Mouse (Mus musculus) right cerebral cortex, adult 18-20 months (tissue): ENCODE data around the gene Luc7l2.
"Not testable (repeated sequence)": the region's sequence is repeated elsewhere in the genome, so short reads cannot be mapped to it uniquely, and the experiment has no call there.

Experiments
- DNase-seq: peaks from one replicate; pipeline ENCODE4 v3.0.0; 2022; ENCODE audit warnings: mixed read lengths

Gene Luc7l2

DNA sequence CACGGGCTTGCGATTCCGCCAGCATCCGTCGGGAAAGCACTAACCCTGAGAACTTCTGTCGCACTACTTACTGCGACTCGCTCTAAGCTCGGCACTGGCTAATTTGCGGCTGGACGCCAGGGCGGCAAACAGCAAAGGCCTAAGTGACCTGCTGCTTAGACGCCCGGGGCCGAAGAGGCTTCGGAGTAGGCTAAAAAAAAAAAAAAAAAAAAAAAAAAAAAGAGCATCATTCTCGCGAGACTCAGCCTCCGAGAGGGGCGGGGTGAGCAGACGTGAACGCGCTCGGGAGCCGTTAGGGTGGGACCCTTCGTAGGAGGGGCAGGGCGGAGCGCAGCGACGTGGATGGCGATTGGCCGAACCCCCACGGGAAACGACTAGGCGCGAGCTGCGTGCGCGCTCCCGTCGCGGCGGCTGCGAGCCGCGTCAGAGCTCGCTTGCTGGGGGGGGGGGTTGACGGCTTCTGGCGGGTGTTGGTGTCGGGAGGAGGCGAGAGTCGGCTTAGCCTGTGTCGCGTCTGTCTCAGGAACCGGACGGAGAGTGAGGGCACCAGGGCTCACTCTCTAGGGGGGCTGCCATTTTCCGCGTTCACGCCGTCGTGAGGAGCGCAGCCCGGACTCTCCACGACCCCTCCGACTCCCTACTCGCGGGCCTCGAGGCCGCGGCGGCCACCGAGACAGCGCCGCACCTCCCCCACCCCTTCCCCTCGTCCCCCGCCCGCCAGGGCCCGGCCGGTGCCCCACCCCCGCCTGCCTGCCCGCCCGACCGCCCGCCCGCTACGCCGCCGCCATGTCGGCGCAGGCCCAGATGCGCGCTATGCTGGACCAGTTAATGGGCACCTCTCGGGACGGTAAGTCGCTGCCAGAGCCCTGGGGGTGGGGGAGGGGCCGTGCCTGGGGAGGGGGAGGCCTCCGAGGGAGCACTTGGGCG is at the start of gene Luc7l2:
Luc7l2 (plus strand) TSS at position 273 of the 927 bp plus-strand sequence.
- peak; percentile 96 for DNase-seq

DNA sequence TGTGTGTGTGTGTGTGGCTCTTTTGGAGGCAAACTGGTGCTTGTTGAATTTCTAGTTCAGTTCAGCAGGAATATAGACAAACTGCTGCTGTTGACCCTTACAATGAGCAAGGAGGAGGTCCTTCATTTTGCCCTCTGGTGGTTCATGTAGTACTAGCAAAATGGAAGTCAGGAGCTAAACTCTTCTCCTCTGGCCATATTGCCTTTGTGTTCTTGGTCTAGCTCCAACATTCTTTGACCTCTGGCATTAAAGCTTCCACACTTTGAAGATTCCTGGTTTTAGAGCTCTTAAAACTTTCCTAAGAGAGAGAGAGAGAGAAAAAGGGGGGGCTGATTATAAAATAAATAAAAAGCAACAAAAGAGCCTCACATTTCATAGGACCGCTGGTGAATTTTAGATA is 39.0 kb upstream of the Luc7l2 start:
- no peak for DNase-seq

DNA sequence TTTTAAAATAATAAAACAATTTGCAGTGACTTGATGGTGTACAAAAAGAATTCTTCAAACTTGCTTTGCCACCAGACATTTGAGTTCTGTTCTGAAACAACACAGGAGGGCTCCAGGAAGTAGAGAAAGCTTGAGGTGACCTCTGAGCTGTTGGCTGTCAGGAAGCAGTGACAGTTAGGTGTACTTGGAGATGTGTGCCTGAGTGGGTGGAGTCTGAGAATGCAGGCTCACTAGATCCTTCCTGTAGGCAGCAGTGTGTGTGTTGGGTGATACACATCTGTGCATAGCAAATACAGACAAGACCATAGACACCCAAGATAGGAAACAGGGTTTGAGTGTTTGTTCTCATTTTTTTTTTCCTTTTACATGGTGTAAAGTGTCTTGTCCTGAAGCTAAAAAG is 38.3 kb upstream of the Luc7l2 start:
- DNase-seq: no peak

DNA sequence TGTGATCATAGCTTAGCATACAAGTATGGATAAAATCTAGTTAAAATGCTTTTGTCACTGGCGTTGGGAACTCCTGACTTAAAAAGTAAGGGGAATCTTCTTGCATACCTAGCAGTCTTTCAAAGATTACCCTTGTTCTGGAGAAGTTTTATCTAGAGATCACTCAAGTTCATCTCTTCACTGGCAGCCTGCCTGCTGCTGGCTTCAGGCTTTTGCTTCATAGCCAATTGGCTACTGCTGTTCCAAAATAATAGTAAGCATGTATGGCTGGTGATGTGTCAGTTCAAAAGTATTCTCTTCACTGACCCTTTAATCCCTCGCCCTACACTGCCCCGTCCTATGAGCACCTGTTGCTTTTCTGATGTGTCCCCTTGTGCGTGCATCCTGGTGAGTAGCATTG is 35.9 kb upstream of the Luc7l2 start:
- DNase-seq: no peak

DNA sequence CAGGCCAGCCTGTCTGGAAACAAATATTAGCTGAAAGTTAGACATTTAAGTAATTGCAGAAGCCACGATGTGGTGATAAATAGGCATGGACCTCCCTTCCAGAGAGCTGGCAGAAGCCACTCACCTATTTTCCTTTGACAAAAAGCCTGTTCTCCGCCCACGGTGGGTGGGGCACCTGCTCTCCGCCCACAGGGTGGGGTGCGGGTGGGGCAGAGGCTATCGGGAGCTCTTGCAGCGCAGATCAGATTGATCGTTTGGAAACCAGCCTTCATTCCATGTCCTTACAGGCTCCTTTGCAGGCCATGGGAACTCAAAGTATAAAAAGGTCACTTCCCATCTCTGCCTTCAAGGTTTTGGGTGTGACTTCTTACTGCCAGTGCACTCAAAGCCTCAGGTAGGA is 27.3 kb upstream of the Luc7l2 start:
- no peak for DNase-seq

DNA sequence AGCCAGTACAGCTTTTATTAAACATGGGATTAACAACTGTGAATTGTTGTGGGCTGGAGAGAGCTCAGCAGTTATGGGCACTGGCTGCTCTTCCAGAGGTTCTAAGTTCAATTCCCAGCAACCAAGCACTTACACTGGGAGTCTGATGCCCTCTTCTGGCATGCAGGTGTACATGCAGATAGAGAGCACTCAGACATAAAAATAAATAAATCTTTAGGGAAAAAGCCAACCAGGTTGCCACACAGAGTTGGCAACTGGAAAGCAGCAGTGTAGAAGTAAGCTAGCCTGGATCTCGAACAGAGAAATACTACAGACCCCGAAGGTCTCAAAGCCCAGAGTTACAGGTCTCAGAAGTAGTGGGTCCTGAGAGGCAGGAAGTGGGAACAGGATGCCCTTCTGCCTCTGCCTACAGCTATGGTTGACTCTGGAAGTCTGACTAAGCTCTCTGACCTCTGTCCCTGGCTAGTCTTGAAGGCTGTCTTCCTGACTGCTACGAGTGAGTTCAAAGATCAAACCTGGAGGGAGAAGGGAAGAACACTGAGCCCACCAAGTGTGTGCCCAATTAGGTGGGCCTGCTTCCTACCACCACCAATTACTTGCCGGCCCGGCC is 19.8 kb upstream of the Luc7l2 start:
- peak; percentile 32 for DNase-seq

DNA sequence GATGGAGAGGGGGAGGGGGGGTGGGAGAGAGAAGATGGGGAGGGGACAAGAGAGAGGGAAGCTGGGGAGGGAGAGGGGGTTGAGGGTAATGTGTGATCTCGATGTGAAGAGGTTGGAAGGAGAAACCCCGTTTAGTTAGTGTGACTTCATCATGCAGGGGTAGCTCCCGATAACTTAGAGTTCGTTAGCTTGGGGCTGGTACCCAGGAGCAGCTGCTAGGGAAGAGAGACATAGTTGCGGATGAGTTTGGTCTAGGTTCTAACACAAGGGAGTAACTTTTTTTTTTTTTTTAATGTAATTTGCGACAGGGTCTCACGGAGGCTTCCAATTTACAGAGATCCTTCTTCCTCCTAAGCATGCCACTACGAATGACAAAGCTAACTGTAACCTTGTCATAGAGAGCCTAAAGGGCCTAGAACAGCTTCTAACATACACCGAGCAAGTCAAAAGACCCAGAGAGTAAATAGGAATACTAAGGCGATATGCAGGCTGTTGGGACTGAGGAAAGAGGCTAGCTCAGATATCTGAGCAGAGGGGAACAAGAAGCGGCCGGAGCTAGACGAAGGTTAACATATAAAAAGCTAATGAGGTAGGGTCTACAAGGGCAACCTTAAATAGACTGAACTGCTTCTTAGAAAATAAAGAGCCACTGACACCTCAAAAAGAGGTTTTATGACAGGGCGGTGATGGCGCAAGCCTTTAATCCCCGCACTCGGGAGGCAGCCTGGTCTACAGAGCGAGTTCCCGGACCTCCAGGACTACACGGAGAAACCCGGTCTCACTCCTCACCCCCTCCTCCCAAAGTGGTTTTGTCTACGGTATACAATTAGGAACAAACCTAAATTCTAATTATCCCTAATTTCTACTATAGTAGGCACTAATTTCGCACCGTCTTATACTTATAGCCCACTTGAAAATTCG is 18.4 kb upstream of the Luc7l2 start:
- DNase-seq: no peak

DNA sequence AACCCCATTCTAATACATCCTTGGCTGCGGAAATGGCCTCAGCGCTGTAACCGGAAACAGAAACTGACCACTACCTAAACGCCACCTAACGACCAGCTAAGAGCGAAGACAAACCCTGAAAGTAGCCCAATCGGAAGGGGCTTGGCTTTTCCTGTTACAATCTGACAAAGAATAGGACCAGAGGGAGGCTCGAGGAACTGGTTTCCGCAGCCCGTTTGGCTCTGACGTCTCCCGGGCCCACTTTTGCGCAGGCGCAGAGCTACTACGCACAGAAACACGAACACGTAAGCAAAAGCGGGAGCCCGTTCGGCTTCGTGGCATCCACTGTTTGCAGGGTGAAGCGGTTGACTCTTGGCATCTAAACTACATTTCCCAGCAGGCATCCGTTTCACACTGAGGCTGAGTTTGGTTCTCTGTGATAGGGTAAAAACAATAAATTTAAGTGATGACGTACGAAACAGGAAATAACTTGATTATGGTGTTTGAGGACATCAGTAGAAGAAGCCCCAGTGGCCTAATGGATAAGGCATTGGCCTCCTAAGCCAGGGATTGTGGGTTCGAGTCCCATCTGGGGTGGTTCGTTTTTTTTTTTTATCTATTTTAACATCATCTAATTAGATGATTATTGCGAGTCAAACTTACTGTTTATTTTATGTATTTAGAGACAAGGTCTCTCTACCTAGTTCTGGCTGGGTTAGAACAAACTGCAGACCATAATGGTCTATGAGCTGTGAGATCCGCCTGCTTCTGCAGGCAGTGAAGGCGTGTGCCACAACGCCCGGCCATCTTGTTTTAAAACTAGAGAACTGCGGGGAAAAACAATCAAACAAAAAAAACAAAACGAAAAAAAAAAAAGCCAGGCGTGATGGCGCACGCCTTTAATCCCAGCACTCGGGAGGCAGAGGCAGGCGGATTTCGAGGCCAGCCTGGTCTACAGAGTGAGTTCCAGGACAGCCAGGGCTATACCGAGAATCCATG is 17.4 kb upstream of the Luc7l2 start, which contains the start of gene Fmc1:
Fmc1 (plus strand) TSS at position 75 of the 978 bp plus-strand sequence.
- peak; percentile 99 for DNase-seq

DNA sequence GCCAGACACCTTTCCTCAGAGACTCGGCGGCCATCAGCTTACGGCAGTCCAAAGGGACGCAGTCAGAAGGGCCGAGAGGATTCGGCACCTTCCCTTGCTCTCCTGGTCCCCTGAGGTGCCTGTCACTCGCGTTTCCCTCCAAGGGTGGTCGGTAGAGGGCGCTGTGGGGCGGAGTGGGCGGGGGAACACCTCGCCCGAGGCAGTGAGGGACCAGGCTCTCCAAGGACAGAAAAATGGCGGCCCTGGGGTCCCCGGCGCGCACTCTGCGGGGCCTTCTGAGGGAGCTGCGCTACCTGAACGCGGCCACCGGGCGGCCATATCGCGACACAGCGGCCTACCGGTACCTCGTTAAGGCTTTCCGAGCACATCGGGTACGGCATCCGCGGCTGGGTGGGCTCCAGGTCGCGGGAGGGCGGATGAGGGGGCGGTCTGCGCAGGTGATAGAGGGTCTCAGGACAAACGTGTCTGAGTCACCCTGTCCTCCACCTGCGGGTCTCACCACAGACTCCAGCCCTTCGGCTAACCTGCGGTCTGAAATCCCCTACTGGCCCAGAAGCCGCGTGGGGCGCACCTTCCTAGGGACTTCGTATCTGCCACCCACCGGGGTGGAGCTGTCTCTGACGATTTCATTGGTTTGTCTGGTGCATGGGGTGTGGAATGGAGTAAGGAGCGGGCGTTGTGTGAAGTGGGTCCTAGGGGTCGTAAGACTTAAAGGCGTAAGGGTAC is 16.3 kb upstream of the Luc7l2 start:
- DNase-seq: peak; percentile 95

DNA sequence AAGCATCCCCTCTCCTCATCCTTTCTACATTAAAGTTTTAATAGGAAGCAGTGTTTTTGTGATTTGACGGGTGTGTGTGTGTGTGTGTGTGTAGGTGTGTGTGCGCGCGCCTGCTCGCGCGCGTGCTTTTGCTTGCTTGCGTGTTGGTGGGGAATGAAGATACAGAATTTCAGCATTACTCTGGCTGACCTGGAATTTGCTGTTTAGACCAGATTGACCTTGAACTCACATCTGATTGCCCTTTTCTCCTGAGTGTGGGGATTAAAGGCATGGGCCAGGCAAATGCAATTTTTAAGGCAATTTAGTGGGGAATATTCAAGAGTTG is 15.8 kb upstream of the Luc7l2 start:
- DNase-seq: no peak

DNA sequence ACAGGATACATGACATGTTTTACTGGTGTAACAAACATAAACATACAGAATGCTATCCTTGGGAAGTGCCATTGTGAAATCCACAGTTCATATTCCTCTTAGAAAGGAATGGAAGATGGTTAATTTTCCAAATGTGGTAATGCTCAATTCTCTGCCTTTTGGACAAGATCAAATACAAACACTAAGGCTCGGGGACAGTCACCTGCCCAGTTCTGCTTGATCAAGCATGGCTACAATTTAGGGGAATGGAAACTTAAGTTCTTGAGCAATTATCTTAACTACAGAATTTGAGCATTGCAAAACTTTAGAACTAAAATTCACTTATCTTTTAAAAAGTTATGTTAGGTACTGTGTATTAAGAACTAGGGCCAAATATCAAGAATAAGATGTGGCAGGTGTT is 15.3 kb upstream of the Luc7l2 start:
- no peak for DNase-seq

DNA sequence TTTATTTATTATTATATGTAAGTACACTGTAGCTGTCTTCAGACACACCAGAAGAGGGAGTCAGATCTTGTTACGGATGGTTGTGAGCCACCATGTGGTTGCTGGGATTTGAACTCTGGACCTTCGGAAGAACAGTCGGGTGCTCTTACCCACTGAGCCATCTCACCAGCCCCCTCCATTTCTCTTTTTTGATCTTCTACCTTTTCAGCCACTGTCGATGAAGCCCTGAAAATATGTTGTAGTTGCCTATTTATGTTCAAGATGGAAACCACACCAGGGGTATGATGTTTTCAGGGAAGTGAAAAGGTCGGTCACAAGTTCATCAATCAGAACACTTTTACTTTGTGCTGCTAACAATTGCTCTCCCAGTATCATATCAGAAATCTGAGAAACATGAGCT is 7.0 kb upstream of the Luc7l2 start:
- not testable (repeated sequence) for DNase-seq

DNA sequence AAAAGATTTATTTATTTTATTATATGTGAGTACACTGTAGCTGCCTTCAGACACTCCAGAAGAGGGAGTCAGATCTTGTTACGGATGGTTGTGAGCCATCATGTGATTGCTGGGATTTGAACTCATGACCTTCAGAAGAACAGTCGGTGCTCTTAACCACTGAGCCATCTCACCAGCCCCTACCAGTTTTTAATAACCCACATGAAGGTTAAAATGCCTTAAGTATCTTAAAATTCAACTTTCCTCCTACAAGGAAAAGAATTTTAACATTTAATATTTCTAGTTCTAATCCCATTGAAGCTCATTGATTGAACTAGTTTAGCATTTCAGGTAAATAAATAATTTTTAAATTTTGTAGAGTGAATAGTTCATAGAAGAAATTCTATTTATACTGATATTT is 4.1 kb upstream of the Luc7l2 start:
- not testable (repeated sequence) for DNase-seq

DNA sequence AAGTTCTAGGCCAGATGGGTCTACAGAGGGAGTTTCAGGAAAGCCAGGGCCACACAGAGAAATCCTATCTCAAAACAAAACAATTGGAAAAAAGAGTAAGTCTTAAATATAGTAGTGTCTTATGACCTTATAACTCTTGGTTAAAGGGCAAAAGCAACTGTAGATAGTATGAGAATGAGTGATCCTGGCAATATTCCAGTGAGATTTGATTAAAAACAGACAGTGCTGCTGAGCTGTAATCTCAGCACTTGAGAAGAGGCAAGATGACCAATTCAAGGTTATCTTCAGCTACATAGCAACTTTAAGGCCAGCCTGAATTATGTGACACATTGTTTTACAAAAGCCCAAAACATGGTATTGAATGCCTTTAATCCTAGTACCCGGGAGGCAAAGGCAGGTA is 3.4 kb upstream of the Luc7l2 start:
- no peak for DNase-seq

DNA sequence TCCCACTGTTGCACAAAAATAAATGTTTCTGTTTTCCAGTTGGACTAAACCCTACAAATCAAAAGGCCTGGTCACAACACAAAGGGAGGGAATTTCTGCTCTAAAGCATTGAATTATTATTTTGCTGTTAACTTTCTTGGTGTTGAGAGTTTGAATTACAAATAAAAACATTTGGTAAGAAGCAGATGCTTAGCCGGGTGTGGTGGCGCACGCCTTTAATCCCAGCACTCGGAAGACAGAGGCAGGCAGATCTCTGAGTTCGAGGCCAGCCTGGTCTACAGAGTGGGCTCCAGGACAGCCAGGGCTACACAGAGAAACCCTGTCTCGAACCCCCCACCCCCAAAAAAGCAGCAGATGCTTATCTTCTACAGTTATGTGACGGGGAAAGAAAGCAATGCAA is 2.5 kb upstream of the Luc7l2 start:
- DNase-seq: not testable (repeated sequence)

DNA sequence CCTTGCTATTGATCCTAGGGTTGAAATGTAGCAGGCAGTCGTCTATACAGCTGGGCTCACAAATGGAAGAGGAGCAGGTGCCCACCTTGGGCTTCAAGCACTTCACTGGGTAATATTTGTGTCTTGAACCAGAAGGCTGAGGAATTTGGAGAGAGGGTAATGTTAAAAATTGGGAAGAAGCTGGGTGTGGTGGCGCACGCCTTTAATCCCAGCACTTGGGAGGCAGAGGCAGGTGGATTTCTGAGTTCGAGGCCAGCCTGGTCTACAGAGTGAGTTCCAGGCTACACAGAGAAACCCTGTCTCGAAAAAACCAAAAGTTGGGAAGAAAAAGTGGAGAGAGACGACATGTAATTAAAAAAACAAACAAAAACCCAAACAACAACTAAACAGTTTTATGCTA is 1.3 kb upstream of the Luc7l2 start:
- not testable (repeated sequence) for DNase-seq

DNA sequence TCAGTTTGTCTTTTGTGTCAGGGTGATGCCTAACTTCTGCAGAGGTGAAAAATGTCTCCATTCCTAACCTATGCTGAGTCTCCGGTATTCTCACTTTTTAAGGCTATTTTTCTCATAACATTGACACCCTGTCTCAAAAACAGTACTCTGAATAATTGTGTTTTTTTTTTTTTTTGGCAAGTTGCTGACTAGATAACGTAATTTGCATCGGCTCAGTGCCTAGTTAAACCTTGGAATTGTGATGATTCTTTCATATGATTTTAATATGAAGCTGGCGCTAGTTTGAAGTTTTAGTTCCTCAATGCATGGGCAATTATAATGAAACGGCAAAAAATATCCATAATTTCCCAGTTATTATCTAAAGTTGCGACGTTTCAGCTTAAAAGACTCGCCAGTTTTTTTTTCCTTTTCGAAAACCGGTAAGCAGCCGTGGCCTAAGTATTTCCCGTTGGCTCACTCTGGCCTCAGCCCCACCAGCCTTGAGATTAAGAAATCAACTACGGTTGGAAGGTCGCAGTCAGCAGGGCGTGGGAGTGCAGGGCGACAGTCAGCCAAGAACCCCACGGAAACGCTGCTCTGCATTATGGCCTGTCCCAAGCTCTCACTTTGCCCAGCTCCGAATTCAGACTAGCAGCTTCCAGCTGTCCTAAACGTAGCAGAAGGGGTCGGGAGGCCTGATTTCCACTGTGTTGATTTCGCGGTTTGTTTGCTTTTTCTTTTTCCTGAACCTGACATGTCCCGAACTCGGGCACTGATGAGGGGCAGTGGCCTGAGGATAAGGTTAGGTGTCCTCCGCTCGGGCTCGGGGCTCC is 678 bp upstream of the Luc7l2 start:
- DNase-seq: no peak

DNA sequence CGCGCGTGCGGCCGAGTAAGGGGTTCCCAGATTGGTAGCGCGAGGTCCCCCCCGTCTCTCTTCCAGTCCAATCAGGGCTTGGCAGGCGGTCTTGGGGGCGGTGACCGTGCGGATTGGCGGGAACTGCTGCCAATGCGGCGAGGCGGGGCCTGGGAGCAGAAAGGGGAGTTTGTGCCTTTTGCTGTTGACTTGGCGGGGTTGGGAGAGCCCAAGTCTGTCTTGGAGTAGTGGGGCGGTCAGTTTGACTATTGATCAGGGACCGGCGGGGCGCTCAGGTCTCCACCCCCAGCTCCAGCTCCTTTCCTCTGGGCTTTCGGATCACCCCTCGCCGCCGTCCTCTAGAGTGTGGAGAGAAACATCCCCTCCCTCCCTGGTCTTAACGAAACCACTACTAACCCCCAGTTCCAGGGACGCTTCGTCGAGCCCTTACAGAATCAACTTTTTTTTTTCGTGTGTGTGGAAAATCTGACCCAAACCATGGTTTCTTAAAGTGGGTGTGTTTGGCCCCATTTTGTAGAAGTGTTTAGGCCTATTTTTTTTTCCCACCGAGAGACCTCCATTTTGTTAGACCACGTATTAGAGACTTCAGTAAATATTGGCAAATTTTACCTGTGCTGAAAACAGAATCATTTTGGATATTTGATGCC is 978 bp downstream of the Luc7l2 start:
- DNase-seq: peak; percentile 98

DNA sequence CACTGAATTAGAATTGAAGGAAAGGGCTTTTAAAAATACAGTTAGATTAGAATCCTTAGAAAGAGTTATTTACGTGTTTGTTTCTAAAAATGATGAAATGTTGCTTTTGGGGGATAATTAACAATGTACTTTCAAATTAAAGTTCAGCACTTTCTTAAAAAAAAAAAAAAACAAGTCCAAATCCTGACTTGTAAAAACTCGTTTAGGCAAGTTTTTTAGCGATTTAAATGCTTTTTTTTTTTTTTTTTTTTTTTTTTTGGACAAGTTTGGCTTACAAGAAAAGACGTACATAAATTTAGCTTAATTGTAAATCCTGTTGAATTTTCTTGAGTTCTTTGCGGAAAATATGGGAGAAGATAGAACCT is 1.5 kb downstream of the Luc7l2 start:
- no peak for DNase-seq

DNA sequence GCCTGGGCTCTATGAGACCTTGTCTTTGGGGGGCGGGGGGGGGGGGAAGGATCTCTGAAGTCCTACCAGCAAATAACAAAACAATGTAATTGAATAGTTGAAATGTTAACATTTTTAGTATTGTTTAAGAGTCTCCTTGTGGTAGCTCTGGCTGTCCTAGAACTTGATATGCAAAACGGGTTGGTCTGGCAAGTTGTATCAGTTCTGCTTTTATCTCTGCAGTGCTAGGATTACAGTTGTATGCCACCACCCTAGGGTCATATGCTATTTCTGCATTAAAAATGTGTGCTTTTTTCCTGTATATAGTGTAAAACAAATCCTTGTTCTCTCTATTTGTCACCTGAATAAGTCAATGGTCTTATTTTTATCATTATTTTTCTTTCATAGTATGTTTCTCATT is 25.0 kb downstream of the Luc7l2 start:
- DNase-seq: no peak
